Mouse (Mus musculus) c-Kit-positive CD71-positive TER-119-positive erythroid progenitor cells, embryonic 14.5 days (primary cell): ENCODE data around the gene Mob3c.

Experiments
- DNase-seq: peaks from one replicate; pipeline ENCODE4 v3.0.0-alpha.2; 2013; ENCODE audit warnings: low spot score

The Mob3c gene

GRCm38 (mm10) chr4:115881183-115881582 is 53.3 kb downstream of the Mob3c start:
- no peak for DNase-seq

- DNase-seq: no peak
These were observed 54.3 kb downstream of the Mob3c start for GRCm38 (mm10) chr4:115882195-115882594.

GRCm38 (mm10) chr4:115884022-115884421 is 56.1 kb downstream of the Mob3c start, which contains the start of gene Kncn:
TSS of gene Kncn (plus strand) at chr4:115884400.
- no peak for DNase-seq
